Mouse (Mus musculus) telencephalon, adult 2 months (tissue): ENCODE measurements at regions not wholly inside any gene's neighbourhood (a gene's known extent, or its start where the extent isn't known, plus 50 kb on each side); places are given as distances from the start of the nearest gene placed in this dataset.
A peak's percentile ranks its signal among the peaks of the same experiment; 100 is the strongest.
"Not testable (repeated sequence)": the region's sequence is repeated elsewhere in the genome, so short reads cannot be mapped to it uniquely, and the experiment has no call there.

Source experiments
- DNase-seq: peaks from one replicate; pipeline ENCODE4 v3.0.0-alpha.2; 2011; ENCODE audit warnings: low read depth, low spot score

- not testable (repeated sequence) for DNase-seq
Observed at GRCm38 (mm10) chrX:40707176-40707575, 693.5 kb upstream of the Gria3 start.

GRCm38 (mm10) chrX:40708631-40709030 lies 692.0 kb upstream of the Gria3 start:
- no peak for DNase-seq

GRCm38 (mm10) chrX:40740701-40741344 lies 659.8 kb upstream of the Gria3 start:
- DNase-seq, result peak; percentile 65
